Mouse (Mus musculus): Measurements from ENCODE around the gene Chic2. TPM values are rescaled to one million over a fixed set of nuclear protein-coding genes. Genes with fewer than 3 reads are reported as not detected.

The Chic2 gene
- polyA plus RNA-seq, 1 experiment: 33.8 TPM

- DNase-seq (ENCODE audit: low spot score): peak; percentile 36
These were observed 22.7 kb upstream of the Chic2 start for GRCm38 (mm10) chr5:75067125-75067756.

DNA sequence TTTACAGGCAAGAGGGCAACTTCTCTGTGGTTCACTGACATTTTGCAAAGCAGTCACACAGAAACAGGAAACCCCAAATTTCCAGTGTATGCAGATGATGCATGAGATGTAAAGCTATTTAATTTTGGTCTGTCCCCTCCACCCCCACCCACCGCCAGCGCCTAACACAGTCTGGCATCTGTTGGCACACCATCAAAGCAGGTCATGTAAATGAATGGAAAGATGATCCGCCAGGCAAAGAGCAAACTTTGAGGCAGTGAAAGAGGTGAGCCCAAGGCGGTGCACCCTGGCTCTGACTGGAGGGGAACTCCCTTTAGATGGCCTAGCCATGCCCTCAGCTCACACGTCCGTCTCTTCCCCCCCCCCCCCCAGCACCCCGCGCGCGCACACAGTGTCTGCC lies 22.1 kb upstream of the Chic2 start:
- no peak for DNase-seq (ENCODE audit: low spot score)

GRCm38 (mm10) chr5:75063177-75063576 lies 18.6 kb upstream of the Chic2 start:
- no peak for DNase-seq (ENCODE audit: low spot score)

GRCm38 (mm10) chr5:75051109-75051508 lies 6.5 kb upstream of the Chic2 start:
- no peak for DNase-seq (ENCODE audit: low spot score)

GRCm38 (mm10) chr5:75046681-75047321 lies 2.2 kb upstream of the Chic2 start:
- no peak for DNase-seq (ENCODE audit: low spot score)

DNA sequence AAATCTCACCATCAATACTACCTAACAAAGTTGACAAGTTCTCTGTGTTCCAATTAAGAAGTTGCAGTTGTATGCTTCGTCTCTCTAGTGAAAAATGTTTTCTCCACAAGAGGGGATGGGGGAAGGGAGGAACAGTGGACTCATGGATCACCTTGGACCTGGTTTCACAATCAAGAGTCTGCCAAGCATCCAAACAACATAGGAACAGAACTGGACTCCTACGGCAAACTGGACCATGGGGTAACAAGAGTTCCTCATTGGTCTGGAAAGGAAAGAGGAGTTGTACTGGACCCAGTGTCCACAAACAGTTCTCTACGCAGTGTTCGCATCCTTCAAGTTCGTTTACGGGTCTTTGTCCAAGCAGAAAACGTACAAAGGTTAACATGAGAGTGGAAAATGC lies 797 bp upstream of the Chic2 start:
- no peak for DNase-seq (ENCODE audit: low spot score)

DNA sequence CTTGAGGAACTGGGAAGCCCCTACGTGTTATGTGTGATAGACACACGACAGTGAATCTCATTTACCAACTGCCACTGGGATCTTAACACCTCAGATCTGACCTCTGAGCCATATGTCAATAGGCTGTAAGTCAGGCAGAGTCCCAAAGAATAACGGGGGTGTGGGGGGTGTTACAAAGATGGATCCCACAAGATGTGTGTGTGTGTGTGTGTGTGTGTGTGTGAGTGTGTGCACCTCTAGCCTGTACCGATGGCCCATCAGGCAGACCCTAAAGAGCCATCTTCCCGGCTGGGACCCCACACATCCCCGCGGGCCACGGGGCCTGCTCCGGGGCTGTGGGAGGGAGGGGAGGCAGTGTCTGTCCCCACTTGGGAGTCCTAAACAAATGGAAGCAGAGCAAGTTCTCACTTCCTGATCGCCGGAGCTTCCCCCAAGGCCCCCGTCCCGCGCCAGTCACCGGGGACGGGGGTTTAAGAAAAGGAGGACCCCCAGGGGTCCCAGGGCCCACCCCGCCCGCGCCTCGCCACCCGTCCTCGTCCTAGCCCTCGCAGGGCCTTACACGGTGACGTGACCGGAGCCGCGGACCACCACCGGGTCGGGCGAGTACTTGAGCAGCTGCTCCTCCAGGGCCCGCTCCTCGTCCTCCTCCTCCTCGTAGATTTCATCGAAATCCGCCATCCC lies 813 bp downstream of the Chic2 start:
- no peak for DNase-seq (ENCODE audit: low spot score)

- no peak for DNase-seq (ENCODE audit: low spot score)
These were observed 1.5 kb downstream of the Chic2 start for GRCm38 (mm10) chr5:75043011-75043445.

DNA sequence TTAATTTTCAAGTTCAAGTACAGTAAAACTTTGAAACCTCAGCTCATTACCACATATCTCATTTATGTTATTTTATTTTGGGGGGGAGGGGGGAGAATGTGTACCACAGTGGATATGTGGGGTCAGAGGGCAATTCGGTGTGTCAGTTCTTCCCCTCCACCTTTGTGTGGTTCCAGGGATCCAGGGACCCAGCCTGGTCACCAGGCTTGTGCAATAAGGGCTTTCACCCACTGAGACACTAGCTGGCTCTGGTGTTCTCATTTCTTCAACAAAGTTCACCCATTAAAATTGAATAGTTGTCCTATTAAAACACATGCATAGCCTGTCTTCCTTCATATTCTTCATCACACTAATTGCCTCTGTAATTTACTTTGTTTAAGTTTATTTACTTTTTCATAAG lies 5.3 kb downstream of the Chic2 start:
- no peak for DNase-seq (ENCODE audit: low spot score)

DNA sequence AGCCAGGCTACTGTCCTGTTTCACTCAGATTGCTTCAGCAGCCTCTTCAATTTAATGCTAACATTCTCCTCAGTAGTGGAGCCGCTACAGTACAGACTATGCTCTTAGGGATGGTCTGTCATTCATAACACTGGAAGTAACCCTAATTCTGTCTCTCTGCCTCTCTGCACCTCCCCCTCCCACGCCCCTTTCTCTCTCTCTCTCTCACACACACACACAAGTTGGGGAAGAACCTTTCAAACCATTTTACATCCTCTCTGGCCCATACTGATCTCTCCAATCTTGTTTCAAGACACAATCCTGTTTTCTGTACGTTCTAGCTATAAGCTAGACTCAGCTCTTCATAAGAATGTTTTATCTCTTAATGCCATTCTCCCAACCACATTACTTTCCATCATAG lies 9.1 kb downstream of the Chic2 start:
- no peak for DNase-seq (ENCODE audit: low spot score)

DNA sequence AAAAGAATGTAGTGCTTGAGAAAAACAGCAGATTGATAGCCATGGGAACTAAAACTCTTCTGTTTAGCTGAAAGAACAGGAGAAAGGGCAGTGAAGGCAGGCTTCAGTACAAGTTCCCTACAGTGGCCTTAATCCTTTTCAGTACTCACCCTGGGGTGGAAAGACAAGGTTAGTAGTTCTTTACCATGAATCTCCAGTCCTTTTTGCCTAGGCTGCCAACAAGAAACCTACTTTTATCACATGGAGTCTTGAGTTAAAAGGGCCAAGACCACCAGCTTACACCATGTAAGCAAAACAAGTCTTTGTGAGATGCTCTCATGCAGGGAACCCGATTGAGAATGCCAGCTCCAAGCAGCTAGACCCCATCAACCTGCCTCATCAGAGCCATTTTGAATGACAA lies 29.8 kb downstream of the Chic2 start:
- DNase-seq (ENCODE audit: low spot score): no peak

DNA sequence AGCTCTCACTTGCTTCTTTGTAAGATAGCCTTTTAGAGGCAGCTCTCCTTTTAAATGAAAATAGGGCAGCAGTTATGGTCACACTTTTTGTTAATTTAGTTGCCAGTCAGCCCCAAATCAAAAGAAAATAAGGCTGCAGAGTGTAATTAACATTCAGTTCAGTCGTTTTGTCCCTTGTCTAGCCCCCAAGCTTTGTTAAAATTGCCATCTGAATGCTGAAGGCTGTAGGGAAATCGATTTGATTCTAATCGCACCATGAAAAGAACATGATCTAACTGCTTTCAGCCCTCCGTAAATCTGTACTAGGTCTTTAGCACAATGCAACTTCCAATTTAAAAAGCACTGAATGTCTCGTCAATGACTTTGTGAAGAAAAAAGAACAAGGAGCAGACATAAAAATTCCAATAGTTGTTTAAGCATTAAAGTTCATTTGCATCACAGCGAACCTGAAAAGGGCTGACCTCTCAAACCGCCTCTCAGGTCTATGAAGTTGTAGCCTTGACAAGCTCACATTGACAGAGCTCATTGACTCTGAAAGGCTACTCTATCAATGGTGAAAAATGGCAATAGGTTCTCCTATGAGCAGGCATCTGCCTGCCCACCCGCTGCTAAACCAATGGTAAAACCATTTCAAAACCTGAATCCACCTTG lies 31.7 kb downstream of the Chic2 start:
- DNase-seq (ENCODE audit: low spot score): no peak

DNA sequence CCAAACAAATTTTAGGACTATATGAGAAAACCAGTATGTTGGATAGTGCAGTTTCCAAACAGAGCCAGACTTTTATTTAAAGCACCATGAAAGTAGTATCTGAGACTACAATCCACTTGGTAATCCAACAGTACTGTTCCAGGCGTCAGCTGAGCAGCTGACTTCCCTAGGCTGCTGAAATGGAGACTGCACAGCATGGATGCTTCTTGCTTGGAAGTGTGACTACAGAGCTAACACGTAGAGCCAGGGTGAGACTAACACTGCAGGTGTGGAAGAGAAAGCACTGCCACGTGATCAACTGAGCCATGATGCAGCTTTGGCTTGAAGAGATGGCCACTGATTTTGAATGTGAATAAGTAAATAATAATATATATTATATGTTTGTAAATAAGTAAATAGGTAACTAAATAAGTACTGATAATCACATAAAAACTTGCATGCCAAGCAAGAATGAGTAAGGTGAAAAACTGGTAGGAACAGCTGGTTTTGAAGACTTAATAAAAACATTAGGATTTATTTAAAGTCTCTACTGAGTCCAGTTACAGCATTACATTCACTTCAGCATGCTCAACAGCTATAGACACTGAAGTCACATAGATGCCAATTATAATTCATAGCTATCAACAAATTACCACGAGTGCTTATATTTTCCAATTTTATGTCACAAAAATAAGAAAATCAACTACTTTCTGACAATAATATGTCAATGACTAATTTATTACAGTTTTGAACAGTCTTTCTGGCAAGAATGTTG lies 32.4 kb downstream of the Chic2 start:
- DNase-seq (ENCODE audit: low spot score): no peak

- DNase-seq (ENCODE audit: low spot score): no peak
These were observed 39.8 kb downstream of the Chic2 start for GRCm38 (mm10) chr5:75004755-75005154.

- no peak for DNase-seq (ENCODE audit: low spot score)
These were observed 42.5 kb downstream of the Chic2 start for GRCm38 (mm10) chr5:75002109-75002508.

DNA sequence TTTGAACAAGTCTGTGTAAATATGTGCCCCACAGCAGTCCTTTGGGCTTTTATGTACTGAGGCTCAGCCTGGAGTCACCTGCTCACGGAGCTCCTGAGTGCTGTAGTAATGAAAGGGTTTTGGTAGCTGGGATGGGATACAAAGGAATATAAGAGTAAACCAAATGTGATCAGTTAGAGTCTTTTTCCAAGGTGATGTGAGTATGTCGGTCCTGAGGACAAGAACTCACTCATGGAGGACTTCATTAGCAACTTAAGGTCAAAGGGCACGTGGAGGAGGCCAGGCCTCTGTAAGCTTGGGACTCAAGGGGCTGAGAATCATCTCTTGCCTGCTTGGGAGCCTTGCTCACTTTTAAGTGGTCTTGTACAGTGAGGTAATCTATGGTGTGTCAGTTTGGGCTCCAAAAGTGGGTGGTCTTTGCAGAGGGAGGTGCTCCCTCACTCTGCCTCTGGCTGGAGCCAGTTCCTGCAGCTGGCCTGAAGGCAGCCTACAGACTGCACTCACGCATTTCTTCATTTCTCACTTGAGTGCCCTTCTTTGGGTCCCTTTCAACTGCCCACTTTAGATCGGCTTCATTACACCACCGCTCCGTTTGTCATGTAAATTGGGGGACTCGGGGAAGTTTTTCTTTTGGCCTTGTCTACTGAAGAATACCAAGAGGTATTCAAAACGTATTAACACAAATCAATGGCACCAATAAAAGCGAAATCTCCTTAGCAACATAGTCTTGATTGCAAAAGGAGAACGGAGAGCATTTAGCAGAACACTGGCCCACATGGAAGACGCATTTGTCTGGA lies 45.7 kb downstream of the Chic2 start:
- no peak for DNase-seq (ENCODE audit: low spot score)

DNA sequence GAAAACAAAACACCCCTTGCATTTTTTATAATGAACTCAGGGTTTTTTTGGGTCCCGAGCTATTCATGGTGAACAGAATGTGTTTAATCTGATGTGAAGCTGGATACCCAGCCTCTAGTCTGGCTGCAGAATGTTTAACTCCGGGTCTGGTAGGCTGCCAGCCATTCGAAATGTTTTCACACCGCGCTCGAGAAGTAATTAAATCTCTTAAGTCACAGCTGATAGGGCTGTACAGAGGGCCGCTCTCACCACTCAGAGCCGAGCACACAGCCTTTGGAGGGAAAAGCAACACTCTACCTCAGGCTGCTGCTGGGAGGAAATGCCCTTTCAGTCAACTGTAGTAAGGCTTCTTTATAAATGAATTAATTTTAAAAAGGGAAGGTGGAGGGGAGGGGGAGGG lies 49.6 kb downstream of the Chic2 start:
- DNase-seq (ENCODE audit: low spot score): no peak

DNA sequence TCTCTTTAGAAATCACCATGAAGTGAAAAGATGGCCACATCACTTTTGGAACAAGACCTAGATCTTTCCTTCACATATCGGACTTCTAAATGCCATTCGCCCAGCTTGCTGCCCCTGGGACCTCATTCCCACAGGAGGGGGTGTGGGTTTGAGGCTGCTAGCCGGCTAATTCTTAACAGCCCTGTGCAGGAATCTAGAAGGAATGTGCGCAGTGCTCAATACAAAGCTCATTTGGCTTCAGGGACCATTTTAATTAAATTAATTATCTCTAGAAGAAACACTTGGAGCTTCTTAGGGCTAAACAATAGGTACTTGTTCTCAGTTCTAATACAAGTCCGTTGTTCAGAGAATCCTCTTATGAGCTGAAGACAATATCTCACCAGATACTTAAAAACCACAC lies 60.5 kb downstream of the Chic2 start:
- no peak for DNase-seq (ENCODE audit: low spot score)

- DNase-seq (ENCODE audit: low spot score): no peak
These were observed 64.0 kb downstream of the Chic2 start for GRCm38 (mm10) chr5:74980574-74980973.

DNA sequence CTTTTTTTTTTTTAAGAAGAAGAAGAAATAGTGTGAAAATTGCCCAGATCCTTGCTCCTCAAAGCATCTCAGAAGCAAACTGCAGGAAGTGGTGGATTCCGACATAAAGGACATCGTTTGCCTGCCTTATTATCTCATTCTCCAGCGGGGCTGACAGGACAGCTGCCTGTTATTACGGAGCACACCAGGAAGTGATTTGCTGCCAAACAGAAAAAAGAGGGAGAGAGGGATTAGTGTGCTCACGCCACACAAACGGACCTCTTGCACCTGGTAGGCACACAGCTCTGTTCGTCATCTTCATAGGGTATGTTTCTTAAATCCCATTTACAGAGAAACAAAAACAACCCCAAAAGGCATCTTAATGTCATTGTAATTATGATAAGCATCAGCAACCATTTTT lies 64.4 kb downstream of the Chic2 start:
- no peak for DNase-seq (ENCODE audit: low spot score)

DNA sequence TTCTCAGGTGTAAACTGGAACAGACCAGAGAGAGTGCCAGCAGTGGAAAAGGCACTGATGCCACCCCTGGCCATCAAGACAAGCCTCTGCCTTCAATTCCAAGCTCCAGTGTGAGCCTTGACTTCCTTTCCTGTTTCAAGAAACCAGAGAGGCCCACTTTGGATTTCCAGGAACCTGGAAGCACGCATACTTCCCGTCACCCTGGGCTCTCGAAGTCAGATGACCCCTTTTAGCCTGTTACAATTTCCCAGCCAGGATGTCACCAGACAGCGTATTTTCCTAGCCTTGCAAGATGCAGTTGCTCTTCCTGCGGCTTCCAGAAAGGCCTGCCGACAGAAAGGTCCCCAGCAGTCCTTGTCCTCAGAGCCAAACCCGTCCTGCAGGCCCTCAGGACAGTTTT lies 65.0 kb downstream of the Chic2 start:
- DNase-seq (ENCODE audit: low spot score): no peak

Measured in urinary bladder, adult 2 months (tissue).